ENCODE assay signal across 10 mouse cellular contexts in the genomic region with DNA sequence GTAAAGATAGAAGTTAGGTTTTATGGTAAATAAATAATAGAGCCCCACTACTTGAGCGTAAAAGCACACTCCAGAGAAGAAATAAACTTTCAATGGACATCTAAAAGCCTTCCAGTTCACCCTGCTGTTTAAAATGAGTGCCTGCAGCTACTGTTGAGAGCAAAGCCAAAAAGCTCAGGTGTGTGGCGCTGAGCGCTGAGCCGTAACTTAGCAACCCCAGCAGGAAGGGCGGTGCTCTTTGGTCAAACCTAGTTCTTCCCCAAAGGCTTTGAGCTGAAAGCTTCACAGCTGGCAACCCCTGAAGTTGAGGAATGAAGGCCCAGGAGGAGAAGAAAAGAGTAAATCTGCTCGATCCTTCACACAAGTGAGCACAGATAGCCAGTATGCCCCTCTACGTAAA.
DNase-seq lines count a peak whose midpoint lies in the region; ATAC-seq lines count a peak whose summit lies in the region.
"Had no signal": no experiment of that assay in that cellular context is flagged by ENCODE, and none has a peak within 500 bp of the region (broad histone marks: within the 10 kb centered on the region; RNA-seq: fewer than 3 reads in every experiment).

No protein-coding gene starts in this region.

- no peak for ATAC-seq in monocyte, adult 5-6 weeks (replicated peaks; ENCODE audit: insufficient number of reproducible peaks, low FRiP score, low TSS enrichment, poor library complexity, severe bottlenecking)
- ATAC-seq: intestine, postnatal 0 days had no signal

- DNase-seq in cerebellum, postnatal 14 days = peak; percentile 16 to 22
- DNase-seq in cerebellum, adult 9-10 months = no peak
- peak; percentile 4 for DNase-seq in right cerebral cortex, postnatal 14 days
- no peak for DNase-seq in right cerebral cortex, postnatal 36 days (ENCODE audit: low spot score in 2 of 2)
- DNase-seq in kidney, postnatal 36 days = peak; percentile 37
- peak; percentile 44 for DNase-seq in thymus, postnatal 4 days
- DNase-seq in embryo, embryonic 9.5 days (ENCODE audit: extremely low spot score) = no peak
- DNase-seq: lung, postnatal 4 days had no signal

Comparison
In these comparisons a context has a peak if more than half of its experiments do, and no peak if none do; other contexts are left out.
1. DNase-seq: peak in cerebellum, postnatal 14 days (2 of 2), right cerebral cortex, postnatal 14 days (single experiment), kidney, postnatal 36 days (2 of 2) and thymus, postnatal 4 days (single experiment); none in cerebellum, adult 9-10 months (single experiment), right cerebral cortex, postnatal 36 days (0 of 2) and embryo, embryonic 9.5 days (single experiment).